Mouse (Mus musculus) testis, postnatal 14 days (tissue): ENCODE measurements around the gene Thsd7a.

Source experiments
- DNase-seq: peaks from one replicate; pipeline ENCODE4 v3.0.0; 2021; ENCODE audit warnings: low spot score

The Thsd7a gene

DNA sequence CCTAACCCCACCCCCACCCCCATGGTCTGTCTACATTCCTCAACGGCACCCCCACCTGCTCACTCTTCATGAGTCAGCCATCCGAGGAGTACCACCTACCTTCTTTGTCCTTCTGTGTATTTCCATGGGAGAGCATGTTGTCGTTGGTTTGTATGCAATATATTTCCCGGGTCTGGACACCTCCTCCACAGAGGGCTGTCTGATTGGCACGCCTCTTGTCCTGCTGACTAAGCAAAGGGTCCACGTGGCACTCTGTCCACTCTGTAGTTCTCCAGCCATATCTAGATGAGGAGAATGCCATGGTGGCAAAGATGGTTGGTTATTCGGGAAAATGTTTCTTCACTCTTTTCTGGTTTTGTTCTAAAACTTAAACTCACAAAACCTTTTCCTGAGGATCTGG lies 248.3 kb downstream of the Thsd7a start:
- no peak for DNase-seq

DNA sequence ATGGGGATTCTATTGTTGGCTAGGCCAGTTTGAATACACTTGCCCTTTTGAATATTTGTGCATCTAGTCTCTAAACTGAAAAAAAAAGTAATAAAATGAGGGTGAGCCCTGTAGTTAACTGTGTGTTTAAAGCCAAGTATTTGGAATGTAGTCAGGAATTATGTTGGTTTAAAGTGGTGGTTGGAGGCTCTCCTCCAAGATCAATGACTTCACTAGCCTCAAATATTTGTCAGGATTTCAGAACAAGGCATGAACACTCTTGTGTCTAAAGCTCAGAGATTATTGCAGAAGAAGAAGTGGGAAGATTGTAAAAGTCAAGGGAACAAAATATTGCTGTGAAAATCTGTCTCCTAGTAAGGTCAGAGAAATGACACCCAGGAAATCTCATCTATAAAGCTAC lies 249.3 kb downstream of the Thsd7a start:
- DNase-seq = no peak

DNA sequence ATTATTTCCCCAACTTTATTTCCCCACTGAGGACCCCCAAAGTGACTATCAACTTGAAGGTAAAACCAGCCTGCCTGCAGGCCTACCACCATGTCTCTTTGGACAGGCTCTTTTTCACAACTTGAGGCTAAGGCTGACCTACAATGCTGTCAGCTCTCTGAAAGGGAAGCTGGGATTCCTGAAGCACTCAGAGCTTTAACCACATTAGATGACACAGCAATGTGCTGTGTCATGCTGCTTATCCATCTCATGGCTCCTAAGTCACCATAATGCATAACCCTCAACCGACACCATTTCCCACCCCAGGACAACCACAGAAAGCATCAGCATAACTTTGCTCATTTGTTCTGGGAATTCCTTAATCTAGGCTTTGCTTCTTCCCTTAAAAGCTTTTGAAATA lies 255.6 kb downstream of the Thsd7a start:
- DNase-seq = no peak

DNA sequence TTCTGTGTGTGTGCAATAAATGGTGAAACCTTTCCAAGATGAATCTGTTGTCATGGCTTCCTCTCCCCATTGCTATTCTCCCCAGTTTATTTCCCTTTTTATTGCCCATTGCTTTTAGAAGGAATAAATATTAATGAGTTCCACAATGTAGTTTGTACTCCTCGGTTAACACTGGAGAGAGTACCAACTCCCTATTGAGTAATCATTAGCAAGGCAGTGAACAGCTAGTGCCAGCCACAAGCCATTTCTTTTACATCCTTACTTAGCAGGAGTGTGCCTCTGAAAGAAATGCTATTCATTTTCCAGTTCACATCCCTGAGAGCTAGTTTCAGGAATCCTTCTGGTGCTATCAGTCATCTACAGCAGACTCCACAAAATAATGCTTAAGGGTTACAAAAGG lies 260.3 kb downstream of the Thsd7a start:
- no peak for DNase-seq

DNA sequence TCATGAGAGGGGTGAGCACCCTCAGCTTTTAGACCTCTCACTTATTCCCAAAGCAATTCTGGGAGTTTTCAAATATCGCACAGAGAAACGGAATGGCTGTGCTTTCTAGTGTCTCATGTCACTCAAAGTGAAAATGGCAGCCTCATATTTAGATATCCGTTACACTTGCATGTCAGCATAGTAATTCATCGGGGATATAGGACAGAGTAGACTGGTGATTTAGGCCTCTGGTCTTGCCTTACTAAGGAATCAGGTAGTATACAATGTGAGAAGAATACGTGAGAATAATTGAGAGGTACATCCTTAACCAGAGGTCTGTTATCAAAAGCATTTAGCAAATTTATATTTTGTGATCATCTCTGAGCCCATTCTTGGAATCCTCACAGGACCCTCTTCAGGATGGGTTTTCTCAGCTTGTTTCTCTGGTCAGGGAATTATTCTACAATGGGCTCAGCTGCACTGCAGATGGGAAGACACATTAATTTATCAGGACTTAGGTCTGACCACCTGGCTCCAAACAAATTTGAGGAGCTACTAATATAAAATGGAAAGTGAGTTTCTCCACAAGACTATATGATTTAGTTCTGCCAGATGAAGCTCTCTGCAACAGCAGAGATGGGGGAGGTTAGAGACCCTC lies 267.6 kb downstream of the Thsd7a start:
- DNase-seq = no peak

DNA sequence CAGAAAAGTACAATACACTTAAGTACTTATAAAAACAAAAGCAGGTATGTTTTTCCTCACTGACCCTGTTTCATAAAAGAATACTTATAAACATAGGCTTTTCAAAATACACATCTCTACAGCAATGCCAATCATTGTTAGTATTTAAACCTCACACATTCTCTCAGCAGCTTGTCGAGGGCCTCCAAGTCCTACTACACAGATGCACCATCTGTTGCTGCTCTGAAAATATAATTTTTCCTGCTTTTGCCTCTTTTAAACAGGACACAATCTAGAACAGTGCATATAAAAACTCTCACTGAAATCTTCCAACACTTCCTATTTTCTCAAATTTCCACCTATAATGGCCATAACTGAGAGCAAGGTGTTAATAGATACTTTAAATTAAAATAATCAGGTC lies 270.9 kb downstream of the Thsd7a start:
- DNase-seq = no peak

DNA sequence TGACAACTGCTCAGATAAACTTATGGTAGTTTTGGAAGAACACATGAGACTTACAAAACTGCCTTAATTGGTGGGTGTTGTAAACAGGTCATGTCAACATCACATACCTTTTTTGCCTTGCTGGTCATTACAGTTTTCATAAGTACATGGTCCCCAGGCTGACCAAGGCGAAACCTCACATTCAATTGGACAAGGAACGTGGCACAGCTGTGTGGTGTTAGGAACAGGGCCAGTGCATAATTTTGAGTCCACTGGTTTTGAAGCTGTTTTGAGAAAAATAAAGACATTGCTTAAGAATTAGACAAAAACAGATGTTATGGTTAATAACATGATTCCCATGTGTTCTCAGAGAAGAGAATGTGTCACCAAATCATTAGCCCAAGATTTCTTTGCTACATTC lies 278.3 kb downstream of the Thsd7a start:
- no peak for DNase-seq

DNA sequence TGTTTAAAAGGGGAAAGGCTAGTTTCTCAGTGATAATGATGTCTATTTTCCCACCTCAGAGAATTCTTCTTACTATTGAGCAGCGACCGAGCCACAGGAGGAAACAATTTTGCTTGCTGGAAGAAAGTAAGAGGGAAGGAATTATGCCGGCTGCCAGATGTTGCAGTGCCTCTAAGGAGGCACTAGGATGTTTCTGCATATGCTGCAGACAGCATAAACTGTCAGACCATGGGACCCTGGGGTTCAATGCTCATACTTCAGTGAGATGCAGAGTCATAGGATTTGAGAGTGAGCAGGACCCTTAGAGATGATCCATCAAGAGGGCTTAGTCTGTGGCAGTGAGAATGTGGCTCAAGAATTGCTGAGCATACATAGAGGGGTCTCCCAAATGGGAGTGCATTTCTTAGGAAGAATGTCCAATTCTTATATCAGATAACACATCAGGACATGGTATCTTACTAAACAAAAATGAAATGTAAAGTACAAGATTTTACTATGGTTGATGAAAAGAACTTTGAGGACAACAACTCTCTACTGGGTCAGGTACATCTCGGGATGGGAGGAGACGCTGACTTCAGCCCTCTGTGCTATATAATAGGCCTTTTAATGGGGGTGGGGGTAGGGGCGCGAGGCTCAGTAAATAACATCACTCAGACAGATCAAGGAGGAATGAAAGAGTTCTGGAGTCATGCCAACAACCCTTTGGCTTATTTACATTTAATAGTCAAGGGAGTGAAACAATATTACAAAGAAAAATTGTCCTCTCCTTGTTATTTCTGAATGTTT lies 281.7 kb downstream of the Thsd7a start:
- no peak for DNase-seq

DNA sequence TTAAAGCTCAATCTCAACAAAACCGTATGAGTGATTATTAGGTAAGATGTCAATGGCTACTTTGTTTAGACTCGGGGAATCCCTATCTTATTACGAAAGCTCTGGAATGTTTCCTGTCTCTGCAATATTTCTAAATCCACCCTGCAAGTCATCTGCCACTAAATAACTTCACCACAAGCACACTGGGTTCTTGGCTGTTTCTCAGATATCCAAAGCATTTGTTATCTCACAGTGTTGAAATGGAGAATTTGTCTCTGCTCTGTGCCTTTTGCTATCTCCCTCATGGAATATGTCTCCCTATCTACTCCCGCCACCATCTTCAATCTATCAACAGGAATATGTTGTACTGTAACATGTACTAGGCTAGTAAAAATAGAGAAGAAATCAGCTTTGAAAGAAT lies 290.4 kb downstream of the Thsd7a start:
- DNase-seq = peak; percentile 4

DNA sequence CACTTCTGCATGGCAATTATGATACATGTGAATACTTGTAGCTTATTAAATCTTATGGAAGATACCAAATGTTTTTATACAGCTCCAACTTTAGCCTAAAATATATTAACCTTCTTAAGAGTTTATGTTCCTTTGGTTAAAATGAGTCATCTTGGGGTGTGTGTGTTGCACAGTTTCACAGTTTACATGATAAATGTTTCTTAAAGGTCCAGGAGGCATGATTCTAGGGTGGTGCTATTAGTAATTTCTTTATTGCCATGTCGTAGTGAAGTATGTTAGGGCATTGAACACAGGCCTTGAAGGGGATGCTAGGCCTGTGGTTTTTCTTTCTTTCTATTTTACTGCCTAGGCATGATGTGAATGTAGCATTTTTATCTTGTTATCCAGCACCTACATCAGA lies 291.8 kb downstream of the Thsd7a start:
- DNase-seq = no peak

DNA sequence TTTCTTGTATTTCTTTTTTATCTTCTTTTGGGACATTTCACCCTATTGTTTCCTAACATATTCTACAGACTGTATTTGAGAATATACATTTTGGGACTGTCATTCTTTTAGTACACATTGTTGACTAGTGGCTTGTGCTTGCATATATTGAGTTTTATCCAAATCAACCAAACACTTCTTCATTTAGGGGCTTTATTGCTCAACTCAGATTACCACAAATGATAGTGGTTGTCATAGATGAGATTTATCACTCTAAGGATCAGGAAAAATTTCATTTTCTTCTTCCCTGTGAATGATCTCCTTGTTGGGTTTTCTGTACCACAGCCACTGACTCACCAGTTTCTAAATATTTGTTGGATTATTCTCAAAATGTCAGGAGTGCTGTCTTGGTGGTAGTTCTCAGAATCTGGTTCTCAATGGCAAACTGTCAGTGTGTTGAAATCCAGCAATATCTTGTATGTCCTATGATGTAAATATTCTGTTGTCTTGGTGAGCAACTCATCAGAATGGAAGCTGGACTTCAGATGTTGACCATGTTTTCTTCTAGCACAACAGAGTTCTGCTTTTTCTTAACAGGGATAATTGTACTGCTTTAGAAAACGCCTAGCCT lies 294.2 kb downstream of the Thsd7a start:
- DNase-seq = no peak

DNA sequence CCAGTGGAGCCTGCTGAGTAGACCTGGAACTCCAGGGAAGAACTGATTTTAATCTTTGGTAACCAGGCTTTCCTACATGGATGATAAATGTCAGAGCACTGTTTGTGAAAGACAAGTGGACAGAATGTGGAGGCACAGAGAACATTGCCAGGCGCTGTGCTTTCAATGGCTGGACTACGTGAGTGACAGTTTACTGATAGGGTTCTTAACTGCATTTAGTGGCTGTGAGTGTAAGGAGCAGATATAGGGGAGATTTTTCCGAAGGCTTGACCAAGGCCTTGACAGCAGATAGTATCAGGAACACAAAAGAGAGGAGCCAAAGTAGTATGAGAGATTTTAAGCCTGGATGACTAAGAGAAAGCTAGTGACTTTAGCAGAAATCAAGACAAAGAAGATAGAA lies 295.1 kb downstream of the Thsd7a start:
- no peak for DNase-seq

DNA sequence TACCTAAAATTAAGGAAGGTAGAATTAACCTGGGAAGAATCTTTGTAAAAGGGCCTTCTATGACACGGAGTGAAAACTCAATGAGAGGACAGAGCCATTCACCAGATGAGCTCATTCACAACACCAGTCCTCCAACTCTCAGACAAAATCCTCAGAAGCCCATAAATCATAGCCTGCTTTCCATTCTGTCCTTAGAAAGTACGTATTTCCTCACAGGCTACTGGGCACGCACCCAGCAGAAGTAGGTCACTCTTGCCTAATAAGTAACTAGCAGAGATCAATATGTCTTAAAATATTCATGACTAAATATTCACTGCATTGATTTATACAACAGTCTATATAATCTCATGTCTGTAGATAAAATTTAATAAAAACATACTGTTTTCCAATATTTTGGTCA lies 300.4 kb downstream of the Thsd7a start:
- DNase-seq = no peak

DNA sequence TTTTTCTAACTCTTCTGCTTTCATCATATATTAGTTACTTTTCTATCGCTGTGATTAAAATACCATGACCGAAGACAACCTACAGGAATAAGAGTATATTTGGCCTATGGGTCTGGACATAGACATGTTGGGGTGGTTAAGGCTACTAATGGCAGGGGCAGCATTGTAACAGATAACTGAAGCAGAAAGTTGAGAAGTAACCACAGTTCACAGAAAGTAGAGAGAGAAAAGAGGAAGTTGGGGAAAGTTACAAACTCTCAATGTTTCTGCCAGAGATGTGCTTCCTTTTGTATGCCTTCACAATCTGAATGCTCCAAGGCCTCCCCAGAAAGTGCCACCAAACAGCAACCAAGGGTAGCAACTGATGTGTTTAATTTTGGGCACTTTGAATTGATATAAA lies 303.7 kb downstream of the Thsd7a start:
- DNase-seq = no peak

DNA sequence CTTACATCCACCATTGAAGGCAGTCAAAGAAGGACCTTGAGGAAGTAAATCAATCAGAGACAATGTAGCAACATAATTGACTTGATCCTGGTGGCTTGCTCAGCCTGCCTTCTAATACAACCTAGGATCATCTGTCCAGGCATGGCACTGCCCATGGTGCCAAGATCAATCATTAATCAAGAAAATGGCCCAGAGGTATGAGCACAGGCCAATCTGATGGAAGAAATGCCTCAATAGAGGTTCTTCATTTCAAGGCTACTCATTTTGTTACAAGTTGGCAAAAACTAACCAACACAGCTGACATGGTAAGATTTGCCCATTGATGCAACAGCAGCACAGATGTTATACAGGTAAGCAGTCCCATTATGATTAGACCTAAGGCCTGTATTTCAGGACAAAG lies 309.6 kb downstream of the Thsd7a start:
- DNase-seq = no peak

DNA sequence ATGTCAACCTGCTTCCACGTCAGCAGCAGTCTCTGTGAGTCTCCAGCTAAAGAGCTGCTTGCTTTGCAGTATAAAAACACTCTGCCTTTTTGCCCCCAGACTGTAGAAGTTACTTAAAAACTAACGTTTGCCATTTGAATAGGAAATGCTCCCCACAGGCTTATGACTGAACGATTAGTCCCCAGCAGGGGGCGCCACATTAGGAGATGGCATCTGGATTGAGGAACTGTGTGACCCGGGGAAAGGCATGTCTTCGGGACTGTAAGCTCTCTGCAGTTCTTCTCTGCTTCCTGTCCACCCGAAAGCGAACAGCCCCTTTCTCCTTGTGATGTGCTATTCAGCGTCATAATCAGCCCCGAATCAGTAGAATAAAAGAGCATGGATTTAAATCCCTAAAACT lies 330.1 kb downstream of the Thsd7a start:
- peak; percentile 25 for DNase-seq

DNA sequence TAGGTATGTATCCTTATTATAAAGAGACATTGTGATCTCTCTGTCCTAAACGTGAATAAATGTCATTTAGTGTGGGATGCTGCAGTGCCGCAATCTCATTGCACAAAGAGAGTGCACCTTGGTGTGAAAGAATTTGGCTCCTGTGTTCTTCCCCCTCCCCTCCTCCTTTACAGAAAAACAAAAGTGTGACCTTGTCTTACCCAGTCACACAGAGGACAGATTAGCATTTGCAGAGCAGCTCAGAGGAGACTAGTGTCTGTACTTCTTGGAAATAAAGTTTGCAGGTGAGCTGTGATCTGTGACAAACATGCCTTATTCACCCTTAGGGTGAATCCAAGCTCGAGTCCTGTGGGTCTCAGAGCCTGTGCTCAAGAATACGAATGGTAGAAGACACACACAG lies 332.2 kb downstream of the Thsd7a start:
- no peak for DNase-seq

DNA sequence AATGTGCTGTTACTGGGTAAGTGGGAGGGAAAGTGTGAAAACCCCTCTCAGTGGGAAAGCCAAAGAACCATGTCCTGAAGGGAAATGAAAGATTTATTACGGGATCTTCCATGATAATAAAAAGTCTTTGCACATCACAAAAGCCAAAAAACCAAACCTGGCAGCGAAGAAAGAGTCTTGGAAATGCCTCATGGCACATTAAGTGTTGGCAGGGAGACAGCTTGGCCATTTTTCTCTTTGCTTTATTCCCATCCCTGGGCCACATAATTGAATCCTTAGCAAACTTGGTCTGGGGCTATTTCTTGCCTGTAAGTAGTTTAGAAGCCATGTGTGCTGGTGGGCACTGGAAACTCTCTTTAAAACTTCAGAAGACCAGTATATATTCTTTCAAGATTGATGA lies 344.8 kb downstream of the Thsd7a start:
- no peak for DNase-seq

DNA sequence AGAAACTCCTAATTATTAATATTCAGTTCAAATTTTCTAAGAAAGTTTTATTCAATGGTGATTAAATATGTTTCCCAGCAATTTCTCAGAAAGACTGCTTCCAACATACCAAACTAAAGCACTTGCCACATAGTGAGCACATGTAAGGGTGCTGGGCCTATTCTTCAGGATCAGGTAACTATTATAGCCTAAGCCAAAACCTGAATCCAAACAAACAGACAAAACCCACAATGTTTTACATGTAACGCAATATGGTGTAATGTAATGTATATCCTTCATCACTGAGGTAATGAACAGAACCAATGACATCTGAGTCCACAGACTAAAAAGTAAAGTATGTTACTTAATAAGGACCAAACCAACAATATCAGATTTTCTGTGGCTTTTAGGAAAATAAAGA lies 346.2 kb downstream of the Thsd7a start:
- DNase-seq = no peak

DNA sequence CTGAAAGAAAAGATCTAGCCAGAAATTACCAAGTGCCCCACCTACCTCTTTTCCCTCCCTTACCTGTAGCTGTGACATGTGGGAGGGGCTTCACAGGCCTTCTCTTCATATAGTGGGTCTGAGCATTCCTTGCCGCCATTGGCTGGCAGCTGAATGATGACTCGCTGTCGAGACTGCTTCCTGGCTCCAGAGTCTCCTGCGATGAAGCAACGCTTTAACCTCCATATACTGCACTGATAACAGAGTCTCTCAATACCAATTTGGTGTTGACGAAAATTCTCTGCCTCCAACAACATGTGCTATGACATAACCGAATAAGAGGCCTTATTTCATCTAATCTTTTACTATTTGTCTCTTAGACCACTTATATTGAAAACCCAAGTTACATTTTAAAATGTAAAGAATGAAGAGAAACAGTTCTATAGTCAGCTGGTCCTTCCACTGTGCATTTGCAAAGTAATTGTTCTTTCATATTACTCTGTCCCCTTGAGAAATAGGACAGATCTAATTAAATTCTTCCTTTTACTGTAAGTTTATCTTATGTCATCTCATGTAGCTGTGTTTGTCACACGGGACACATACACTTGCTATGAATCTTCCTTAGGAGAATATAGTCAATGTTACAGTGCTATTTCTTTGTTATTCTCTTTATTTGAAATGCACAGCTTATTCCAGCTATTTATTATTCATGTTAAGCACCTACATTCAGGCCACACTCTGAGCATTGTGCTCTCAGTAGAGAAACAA lies 351.3 kb downstream of the Thsd7a start:
- DNase-seq = no peak

DNA sequence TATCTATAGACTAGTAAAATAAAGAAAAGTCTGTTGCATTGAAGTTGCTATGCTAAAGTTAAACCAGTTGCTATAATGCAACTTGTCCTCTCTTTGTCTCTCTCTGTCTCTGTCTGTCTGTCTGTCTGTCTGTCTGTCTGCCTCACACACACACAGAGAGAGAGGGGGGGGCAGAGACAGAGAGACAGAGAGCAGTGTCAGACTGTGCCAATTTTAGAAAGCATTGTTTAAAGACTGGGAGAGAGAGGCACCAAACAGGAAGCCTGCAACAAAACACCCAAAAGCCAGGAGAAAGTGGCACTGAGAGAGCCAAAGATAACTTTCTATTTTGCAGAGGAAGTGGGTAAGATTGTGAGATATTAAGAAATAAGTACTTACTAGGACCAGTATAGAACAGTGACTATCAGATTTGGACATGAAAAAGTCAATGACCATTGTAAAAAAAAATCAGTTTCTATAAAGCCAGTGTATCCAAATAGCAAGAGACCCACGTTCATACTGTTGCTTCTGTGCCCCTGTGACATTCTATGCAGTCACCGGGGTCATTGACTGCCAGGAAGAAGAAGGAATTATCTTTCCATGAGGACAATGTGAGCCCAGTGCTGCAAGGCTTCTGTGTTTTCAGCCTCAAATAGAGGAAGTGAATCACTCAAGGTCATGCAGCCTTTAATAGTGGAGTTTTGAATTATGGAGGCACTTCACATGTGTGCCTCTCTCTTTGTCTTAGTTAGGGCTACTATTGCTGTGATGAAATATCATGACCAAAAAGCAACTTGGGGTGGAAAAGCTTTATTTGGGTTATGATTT lies 355.4 kb downstream of the Thsd7a start:
- no peak for DNase-seq

DNA sequence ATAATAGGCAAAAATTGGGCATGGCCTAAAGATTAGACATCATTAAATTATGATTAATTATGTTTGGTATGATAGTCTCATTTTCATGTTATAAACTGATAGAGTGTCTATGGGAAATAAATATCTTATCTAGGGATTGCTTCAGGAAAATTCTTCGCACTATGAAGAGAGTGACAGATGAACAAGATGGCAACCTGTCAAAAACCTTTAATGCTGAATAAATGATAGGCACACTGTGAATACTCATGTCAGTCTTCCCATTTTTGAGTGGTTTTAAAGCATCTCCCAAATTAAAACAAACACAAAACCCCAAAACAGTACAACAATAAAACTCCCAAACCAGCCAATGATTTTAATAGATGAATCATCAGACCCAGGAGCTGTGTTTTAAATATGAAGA lies 362.5 kb downstream of the Thsd7a start:
- no peak for DNase-seq
